Mouse (Mus musculus): ENCODE measurements around the gene Gm20683. TPM values are rescaled to one million over a fixed set of nuclear protein-coding genes. Genes with fewer than 3 reads are reported as not detected.

The Gm20683 gene
- total and polyA plus RNA-seq, 3 experiments, result 4.9 to 6.8 TPM; not detected in 1

DNA sequence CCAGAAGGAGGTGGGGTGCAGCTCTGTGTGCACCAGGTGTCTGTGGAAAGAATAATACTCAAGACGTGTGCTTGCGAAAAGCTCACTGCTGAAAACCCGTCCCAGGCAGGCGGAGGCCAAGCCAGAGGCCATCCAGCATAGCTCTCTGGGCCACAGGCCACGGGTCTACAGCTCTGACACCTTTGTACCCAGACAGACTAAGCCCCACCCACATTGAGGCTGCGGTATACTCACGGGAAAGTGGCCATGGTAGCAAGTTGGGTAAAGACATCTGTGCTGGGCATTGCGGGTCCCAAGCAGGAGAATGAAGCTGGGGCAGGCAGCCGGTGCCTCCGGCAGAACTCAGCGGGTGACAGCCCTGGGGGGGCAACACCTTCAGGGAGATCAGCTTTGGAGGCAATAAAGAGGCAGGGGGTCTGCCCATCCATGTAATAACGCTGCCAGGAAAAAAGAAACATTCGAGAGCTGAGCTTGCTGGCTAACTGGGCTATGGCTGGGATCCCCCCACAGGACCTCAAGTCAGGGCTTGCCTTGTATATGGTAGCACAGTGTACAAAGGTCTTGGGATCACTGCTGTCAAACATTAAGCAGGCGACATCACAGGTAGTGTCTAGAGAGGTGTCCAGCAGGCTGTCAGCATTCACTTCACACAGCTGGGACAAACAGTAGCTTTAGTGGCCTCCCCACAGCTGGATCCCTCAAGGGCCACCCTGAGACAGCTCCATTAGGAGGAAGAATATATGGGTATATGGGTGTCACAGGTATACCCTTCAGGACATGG, 1.9 kb downstream of the Gm20683 start:
- Histone ChIP-seq H3K27me3 (ENCODE audit: control insufficient read depth in 1 of 2, insufficient read depth in 2 of 2, low read length in 2 of 2) (no peaks in the 10 kb centered on the region), H3K36me3 (ENCODE audit: control insufficient read depth in 1 of 2, insufficient read depth in 2 of 2, low read length in 2 of 2) (no peaks in the 10 kb centered on the region; a peak in 1 of 4 replicates), H3K4me1 (ENCODE audit: control insufficient read depth in 1 of 2, insufficient read depth in 2 of 2, low read length in 2 of 2) (peaks cover 3 to 10% of the 10 kb centered on the region in 2 experiments; a peak in 2 of 4 replicates), H3K9me3 (replicated peaks; ENCODE audit: insufficient read depth, low read length) (no peaks in the 10 kb centered on the region), H3K79me2 (ENCODE audit: control insufficient read depth, insufficient read depth, low read length, poor library complexity) (peaks cover 12% of the 10 kb centered on the region), H3K27ac (ENCODE audit: control insufficient read depth, low read depth, low read length) (no peak overlapping the region), H3K4me3 (ENCODE audit: control insufficient read depth in 1 of 2, insufficient read depth in 1 of 2, low read depth in 2 of 2, low read length in 2 of 2) (no peak overlapping the region), H3K9ac (ENCODE audit: control insufficient read depth, low read depth, low read length, poor library complexity, severe bottlenecking) (no peak overlapping the region)
- no peak for DNase-seq (ENCODE audit: low read depth, low spot score)
- TF ChIP-seq RCOR1 (IDR thresholded peaks at IDR 0.05; ENCODE audit: low read depth, low read length) (no peak), MAFK (IDR thresholded peaks at IDR 0.05; ENCODE audit: borderline replicate concordance, low read depth, low read length) (no peak), POLR2A (IDR thresholded peaks at IDR 0.05; ENCODE audit: control insufficient read depth in 1 of 2, insufficient read depth in 1 of 2, low read depth in 1 of 2, low read length in 2 of 2, poor library complexity in 1 of 2) (0 out of 4 replicates have a peak, but pooled peaks of 1 of the 2 experiments have one; percentile 13), MEF2A (IDR thresholded peaks at IDR 0.05; ENCODE audit: extremely low read depth, insufficient replicate concordance, low read depth, low read length, poor library complexity, severe bottlenecking) (no peak)

DNA sequence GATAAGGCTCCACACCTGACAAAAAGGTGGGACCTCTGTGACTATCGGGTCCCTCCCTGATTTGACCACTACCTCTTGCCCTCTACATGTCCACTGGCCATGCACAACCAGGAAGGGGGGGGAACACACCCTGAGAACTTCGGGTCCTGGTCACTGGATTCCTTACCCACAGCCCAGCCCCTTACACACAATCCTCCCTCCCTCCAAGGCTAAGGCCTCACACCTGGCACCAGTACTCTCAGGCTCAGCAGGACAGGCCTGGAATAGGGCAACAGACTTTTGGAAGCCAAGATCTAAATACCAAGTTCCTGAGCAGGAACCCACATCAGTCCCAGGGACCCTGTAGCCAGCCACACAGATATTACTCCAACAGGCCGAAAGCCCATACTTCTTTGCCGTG, 2.7 kb downstream of the Gm20683 start:
- Histone ChIP-seq H3K79me2 (ENCODE audit: control insufficient read depth, insufficient read depth, low read length, poor library complexity) (peaks cover 16% of the 10 kb centered on the region), H3K4me3 (ENCODE audit: control insufficient read depth in 1 of 2, insufficient read depth in 1 of 2, low read depth in 2 of 2, low read length in 2 of 2) (no peak overlapping the region), H3K27me3 (ENCODE audit: control insufficient read depth in 1 of 2, insufficient read depth in 2 of 2, low read length in 2 of 2) (no peaks in the 10 kb centered on the region), H3K9ac (ENCODE audit: control insufficient read depth, low read depth, low read length, poor library complexity, severe bottlenecking) (no peak overlapping the region), H3K4me1 (ENCODE audit: control insufficient read depth in 1 of 2, insufficient read depth in 2 of 2, low read length in 2 of 2) (peaks cover 4 to 15% of the 10 kb centered on the region in 2 experiments; a peak in 3 of 4 replicates), H3K9me3 (replicated peaks; ENCODE audit: insufficient read depth, low read length) (no peaks in the 10 kb centered on the region), H3K36me3 (ENCODE audit: control insufficient read depth in 1 of 2, insufficient read depth in 2 of 2, low read length in 2 of 2) (no peaks in the 10 kb centered on the region; a peak in 2 of 4 replicates), H3K27ac (ENCODE audit: control insufficient read depth, low read depth, low read length) (no peak overlapping the region)
- TF ChIP-seq UBTF (IDR thresholded peaks at IDR 0.05; ENCODE audit: borderline replicate concordance, insufficient read depth, low read depth, low read length), result no peak
- no peak for TF ChIP-seq MAZ (IDR thresholded peaks at IDR 0.05; ENCODE audit: low read depth, low read length)
- TF ChIP-seq SIN3A (IDR thresholded peaks at IDR 0.05; ENCODE audit: low read length), result no peak
- no peak for TF ChIP-seq POLR2AphosphoS2 (IDR thresholded peaks at IDR 0.05; ENCODE audit: low read length)
- no peak for TF ChIP-seq MYC (IDR thresholded peaks at IDR 0.05; ENCODE audit: low read depth, low read length)
- no peak for TF ChIP-seq MXI1 (IDR thresholded peaks at IDR 0.05; ENCODE audit: low read depth, low read length)
- TF ChIP-seq NRF1 (IDR thresholded peaks at IDR 0.05; ENCODE audit: insufficient read depth, low read depth, low read length, poor library complexity, severe bottlenecking), result no peak
- TF ChIP-seq MEF2A (IDR thresholded peaks at IDR 0.05; ENCODE audit: extremely low read depth, insufficient replicate concordance, low read depth, low read length, poor library complexity, severe bottlenecking), result no peak
- TF ChIP-seq MAX (IDR thresholded peaks at IDR 0.05; ENCODE audit: low read length), result no peak
- TF ChIP-seq E2F4 (IDR thresholded peaks at IDR 0.05; ENCODE audit: borderline replicate concordance, low read depth, low read length), result no peak
- no peak for TF ChIP-seq CTCF (IDR thresholded peaks at IDR 0.05 in 2 of 3, conservative IDR thresholded peaks at IDR 0.05 in 1 of 3; ENCODE audit: control insufficient read depth in 1 of 3, insufficient read depth in 1 of 3, low read depth in 2 of 3, low read length in 3 of 3, poor library complexity in 1 of 3, severe bottlenecking in 1 of 3)
- no peak for TF ChIP-seq NELFE (IDR thresholded peaks at IDR 0.05; ENCODE audit: low read depth, low read length)
- TF ChIP-seq ZKSCAN1 (IDR thresholded peaks at IDR 0.05; ENCODE audit: low read depth, low read length), result no peak
- no peak for TF ChIP-seq BHLHE40 (IDR thresholded peaks at IDR 0.05; ENCODE audit: borderline replicate concordance, low read depth, low read length)
- TF ChIP-seq CHD2 (IDR thresholded peaks at IDR 0.05; ENCODE audit: low read length), result no peak
- no peak for TF ChIP-seq USF2 (IDR thresholded peaks at IDR 0.05; ENCODE audit: borderline replicate concordance in 1 of 2, insufficient read depth in 1 of 2, low read depth in 1 of 2, low read length in 2 of 2)
- TF ChIP-seq JUND (IDR thresholded peaks at IDR 0.05; ENCODE audit: low read depth, low read length), result no peak
- TF ChIP-seq CHD1 (IDR thresholded peaks at IDR 0.05; ENCODE audit: low read depth, low read length), result no peak
- no peak for TF ChIP-seq SMC3 (IDR thresholded peaks at IDR 0.05; ENCODE audit: low read depth, low read length)
- no peak for TF ChIP-seq TCF12 (IDR thresholded peaks at IDR 0.05; ENCODE audit: low read depth, low read length)
- no peak for DNase-seq (ENCODE audit: low read depth, low spot score)
